Mouse (Mus musculus) gastrocnemius, postnatal 10 days (tissue): Measurements from ENCODE around the gene Slc30a3. TPM values are rescaled to one million over a fixed set of nuclear protein-coding genes. Genes with fewer than 3 reads are reported as not detected.
"Not testable (repeated sequence)": the region's sequence is repeated elsewhere in the genome, so short reads cannot be mapped to it uniquely, and the experiment has no call there.

Experiments
- DNase-seq: peaks from one replicate; pipeline ENCODE4 v3.0.0; 2021; ENCODE audit warnings: mixed read lengths
- total RNA-seq, 2 experiments: library from RNA; stranded (reverse); gene quantifications; 2 replicates each; pipeline ENCODE4 v1.2.3; 2021

Slc30a3 gene
- total RNA-seq, 2 experiments from 2014 or later, result 0.27 to 0.28 TPM

- DNase-seq, result no peak
Measured at GRCm38 (mm10) chr5:31048763-31049641, 59.0 kb downstream of the Slc30a3 start, which contains the start of gene Slc5a6. TSS of gene Slc5a6 (minus strand) at chr5:31048924.

GRCm38 (mm10) chr5:31047848-31048762, 59.9 kb downstream of the Slc30a3 start, which contains the start of gene Atraid:
TSS of gene Atraid (plus strand) at chr5:31048312.
- DNase-seq, result peak; percentile 99

- no peak for DNase-seq
Measured at GRCm38 (mm10) chr5:31047074-31047473, 61.0 kb downstream of the Slc30a3 start.

GRCm38 (mm10) chr5:31046416-31046815, 61.6 kb downstream of the Slc30a3 start:
- DNase-seq, result no peak

- DNase-seq, result no peak
Measured at GRCm38 (mm10) chr5:31038171-31038845, 69.7 kb downstream of the Slc30a3 start.

DNA sequence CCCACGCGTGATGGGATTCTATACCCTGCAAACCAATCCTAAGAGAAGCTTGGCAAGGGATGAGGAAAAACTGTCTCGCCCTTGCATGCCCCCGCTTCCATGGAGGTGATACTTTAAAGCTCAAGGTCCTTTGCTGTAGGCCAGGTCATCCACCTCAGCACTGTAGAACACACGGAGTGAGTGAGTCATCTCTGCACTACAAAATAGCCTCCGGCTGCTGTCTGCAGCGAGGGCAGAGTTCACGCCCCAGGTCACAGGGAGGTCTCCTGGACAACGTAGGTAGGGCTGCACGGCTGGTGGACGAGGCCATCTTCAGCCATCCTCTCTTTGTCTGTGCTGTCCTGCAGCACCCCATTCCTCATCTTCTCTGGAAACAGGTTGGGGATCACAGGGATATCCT, 71.5 kb downstream of the Slc30a3 start:
- not testable (repeated sequence) for DNase-seq

Other genes with a start within 250 kb of the Slc30a3 start
- gene Tmem214, start 240.2 kb downstream of the Slc30a3 start, total RNA-seq, result 10 to 100 TPM; 40.4 to 46.9 TPM
- gene Agbl5, start 219.5 kb downstream of the Slc30a3 start, total RNA-seq, result 1 to 10 TPM; 4.5 to 5.0 TPM
- gene Ost4, start 200.4 kb downstream of the Slc30a3 start, total RNA-seq, result 100 to 1,000 TPM; 149 to 168 TPM
- gene Emilin1, start 194.8 kb downstream of the Slc30a3 start, total RNA-seq, result 10 to 100 TPM; 42.2 to 60.5 TPM
- gene Khk, start 186.8 kb downstream of the Slc30a3 start, total RNA-seq, result 10 to 100 TPM; 27.9 TPM
- gene Cgref1, start 162.6 kb downstream of the Slc30a3 start, total RNA-seq, result 10 to 100 TPM in 1 of 2 experiments, 1 to 10 TPM in 1; 8.5 to 15.3 TPM
- gene Preb, start 147.9 kb downstream of the Slc30a3 start, total RNA-seq, result 10 to 100 TPM; 76.8 to 83.0 TPM
- gene Tcf23, start 139.6 kb downstream of the Slc30a3 start, total RNA-seq, result under 1 TPM; 0.09 to 0.28 TPM
- 10 to 100 TPM; 67.8 to 75.2 TPM for gene Atraid, start 59.9 kb downstream of the Slc30a3 start, total RNA-seq
- gene Slc5a6, start 59.3 kb downstream of the Slc30a3 start, total RNA-seq, result 1 to 10 TPM; 2.9 to 3.5 TPM
- 10 to 100 TPM; 20.0 to 29.6 TPM for gene Cad, start 53.5 kb downstream of the Slc30a3 start, total RNA-seq
- gene Dnajc5g, start 2.0 kb downstream of the Slc30a3 start, total RNA-seq, result not detected
- 100 to 1,000 TPM; 161 to 173 TPM for gene Trim54, start 8.5 kb upstream of the Slc30a3 start, total RNA-seq
- not detected for gene Ucn, start 30.6 kb upstream of the Slc30a3 start, total RNA-seq
- 10 to 100 TPM; 40.2 to 41.2 TPM for gene Mpv17, start 46.0 kb upstream of the Slc30a3 start, total RNA-seq
- gene Gm29609, start 71.7 kb upstream of the Slc30a3 start, total RNA-seq, result 1 to 10 TPM in 1 of 2 experiments, under 1 TPM in 1; 0.35 to 1.2 TPM
- 10 to 100 TPM; 30.7 to 37.4 TPM for gene Gtf3c2, start 71.9 kb upstream of the Slc30a3 start, total RNA-seq
- 10 to 100 TPM; 57.8 to 58.4 TPM for gene Snx17, start 85.0 kb upstream of the Slc30a3 start, total RNA-seq
- 10 to 100 TPM; 47.9 to 49.8 TPM for gene Eif2b4, start 85.2 kb upstream of the Slc30a3 start, total RNA-seq
- gene Zfp513, start 94.1 kb upstream of the Slc30a3 start, total RNA-seq, result 10 to 100 TPM in 1 of 2 experiments, 1 to 10 TPM in 1; 8.2 to 12.1 TPM
- gene Ppm1g, start 112.5 kb upstream of the Slc30a3 start, total RNA-seq, result 10 to 100 TPM; 41.7 to 43.9 TPM
- gene Nrbp1, start 132.6 kb upstream of the Slc30a3 start, total RNA-seq, result 10 to 100 TPM; 74.7 to 76.3 TPM
- gene Gm9970, start 133.0 kb upstream of the Slc30a3 start, total RNA-seq, result not detected
- gene Krtcap3, start 143.5 kb upstream of the Slc30a3 start, total RNA-seq, result 1 to 10 TPM; 1.5 to 3.0 TPM
- gene Ift172, start 182.9 kb upstream of the Slc30a3 start, total RNA-seq, result 10 to 100 TPM; 20.2 to 27.7 TPM
- 1 to 10 TPM; 8.8 to 10.0 TPM for gene Fndc4, start 187.8 kb upstream of the Slc30a3 start, total RNA-seq
- under 1 TPM; 0.14 to 0.27 TPM for gene Gckr, start 189.2 kb upstream of the Slc30a3 start, total RNA-seq